Mouse (Mus musculus) lung, embryonic 16.5 days (tissue): ENCODE results near the gene Nps. TPM values are rescaled to one million over a fixed set of nuclear protein-coding genes. Genes with fewer than 3 reads are reported as not detected.
"Not testable (repeated sequence)": the region's sequence is repeated elsewhere in the genome, so short reads cannot be mapped to it uniquely, and the experiment has no call there.

Experiments used
- ATAC-seq: fragments of 200-750 bp; cut with Nextera tagmentation; 2 replicates; pipeline ENCODE4 v1.8.0; 2017; ENCODE audit warnings: low read depth, mild to moderate bottlenecking, moderate library complexity
- H3K27ac ChIP-seq: fragments of 300-500 bp; sonication (generic); 2 replicates; pipeline ENCODE4 v1.5.1; 2014; ENCODE audit warnings: mild to moderate bottlenecking, control low read depth, low read length
- H3K27me3 ChIP-seq: fragments of 300-500 bp; sonication (generic); 2 replicates; pipeline ENCODE4 v1.6.1; 2014; ENCODE audit warnings: low read depth, low read length, mixed read lengths; ENCODE audit not compliant: control insufficient read depth, insufficient read depth
- H3K36me3 ChIP-seq: fragments of 300-500 bp; sonication (generic); 2 replicates; pipeline ENCODE4 v1.6.1; 2014; ENCODE audit warnings: low read length; ENCODE audit not compliant: control insufficient read depth, insufficient read depth
- H3K4me1 ChIP-seq: fragments of 300-500 bp; sonication (generic); replicated peaks from 2 replicates; pipeline ENCODE4 v1.6.1; 2014; ENCODE audit warnings: low read length, mixed read lengths; ENCODE audit not compliant: control insufficient read depth, insufficient read depth
- H3K4me2 ChIP-seq: fragments of 300-500 bp; sonication (generic); 2 replicates; pipeline ENCODE4 v1.6.1; 2014; ENCODE audit warnings: low read depth, low read length, control low read depth
- H3K4me3 ChIP-seq: fragments of 300-500 bp; sonication (generic); 2 replicates; pipeline ENCODE4 v1.5.1; 2014; ENCODE audit warnings: mild to moderate bottlenecking, low read length, control low read depth
- H3K9ac ChIP-seq: fragments of 300-500 bp; sonication (generic); 2 replicates; pipeline ENCODE4 v1.6.1; 2014; ENCODE audit warnings: low read length, control low read depth
- H3K9me3 ChIP-seq: fragments of 300-500 bp; sonication (generic); 2 replicates; pipeline ENCODE4 v1.6.1; 2016; ENCODE audit warnings: low read length; ENCODE audit not compliant: control insufficient read depth
- WGBS: fragments of 180-500 bp; shearing (Covaris S2); extraction: QIAGEN DNeasy Blood & Tissue Kit; methylation state at CpG from one replicate; pipeline ENCODE4 v1.1.7; 2014; 5-methylcytosine and 5-hydroxymethylcytosine counted together
- polyA plus RNA-seq: library from polyadenylated mRNA; unstranded; fragments of >200 nt; fragmentation: Nextera tagmentation; extraction: Ambion mirVana; gene quantifications from 2 replicates; pipeline ENCODE4 v1.2.1, GENCODE M21; 2015

Nps gene
- polyA plus RNA-seq, result not detected in 2 replicates

- not testable (repeated sequence) for H3K36me3 ChIP-seq, H3K9ac ChIP-seq, H3K9me3 ChIP-seq, H3K27ac ChIP-seq, H3K4me1 ChIP-seq, H3K4me3 ChIP-seq, H3K4me2 ChIP-seq, ATAC-seq, H3K27me3 ChIP-seq
- WGBS, result 83% methylated on average over 19 of the region's 19 CpGs
These were observed at the start of gene Nps for GRCm38 (mm10) chr7:135258053-135258753. Nps (plus strand) TSS chr7:135258703.

GRCm38 (mm10) chr7:135208947-135209567, 49.4 kb upstream of the Nps start:
- no peak overlapping the region for H3K27ac ChIP-seq
- H3K9ac ChIP-seq, result no peak overlapping the region
- no peaks in the 10 kb centered on the region for H3K36me3 ChIP-seq
- H3K4me1 ChIP-seq, result 0 out of 2 replicates have a peak, but pooled peaks cover 2% of the 10 kb centered on the region
- H3K27me3 ChIP-seq, result no peaks in the 10 kb centered on the region
- no peak overlapping the region for H3K4me3 ChIP-seq
- no peak for ATAC-seq
- no peaks in the 10 kb centered on the region for H3K9me3 ChIP-seq
- WGBS, result 83% methylated on average over 6 of the region's 6 CpGs
- H3K4me2 ChIP-seq, result no peak overlapping the region

- no peak overlapping the region for H3K4me3 ChIP-seq
- 0 out of 2 replicates have a peak, but pooled peaks cover 2% of the 10 kb centered on the region for H3K4me1 ChIP-seq
- H3K27me3 ChIP-seq, result no peaks in the 10 kb centered on the region
- H3K4me2 ChIP-seq, result no peak overlapping the region
- no peak for ATAC-seq
- H3K9ac ChIP-seq, result no peak overlapping the region
- H3K27ac ChIP-seq, result no peak overlapping the region
- no peaks in the 10 kb centered on the region for H3K36me3 ChIP-seq
- no peaks in the 10 kb centered on the region for H3K9me3 ChIP-seq
These were observed 48.2 kb upstream of the Nps start for GRCm38 (mm10) chr7:135210296-135210695.

GRCm38 (mm10) chr7:135210831-135211230, 47.7 kb upstream of the Nps start:
- Histone ChIP-seq H3K4me2 (no peak overlapping the region), H3K9me3 (no peaks in the 10 kb centered on the region), H3K4me3 (no peak overlapping the region), H3K27ac (no peak overlapping the region), H3K4me1 (0 out of 2 replicates have a peak, but pooled peaks cover 2% of the 10 kb centered on the region), H3K9ac (no peak overlapping the region), H3K36me3 (no peaks in the 10 kb centered on the region), H3K27me3 (no peaks in the 10 kb centered on the region)
- 82% methylated on average over 2 of the region's 2 CpGs for WGBS
- ATAC-seq, result no peak

- ATAC-seq, result peak; percentile 75
- Histone ChIP-seq H3K27me3 (no peaks in the 10 kb centered on the region), H3K4me1 (0 out of 2 replicates have a peak, but pooled peaks cover 2% of the 10 kb centered on the region), H3K9ac (no peak overlapping the region), H3K36me3 (no peaks in the 10 kb centered on the region), H3K27ac (no peak overlapping the region), H3K9me3 (no peaks in the 10 kb centered on the region), H3K4me3 (no peak overlapping the region), H3K4me2 (no peak overlapping the region)
- 14% methylated on average over 2 of the region's 2 CpGs for WGBS
These were observed 46.0 kb upstream of the Nps start for GRCm38 (mm10) chr7:135212505-135212904.

- Histone ChIP-seq H3K27ac (no peak overlapping the region), H3K9me3 (no peaks in the 10 kb centered on the region), H3K9ac (no peak overlapping the region), H3K4me3 (no peak overlapping the region), H3K4me2 (no peak overlapping the region), H3K36me3 (no peaks in the 10 kb centered on the region), H3K27me3 (no peaks in the 10 kb centered on the region), H3K4me1 (no peaks in the 10 kb centered on the region)
- 82% methylated on average over 2 of the region's 2 CpGs for WGBS
- ATAC-seq, result no peak
These were observed 37.0 kb upstream of the Nps start for GRCm38 (mm10) chr7:135221475-135221874.

DNA sequence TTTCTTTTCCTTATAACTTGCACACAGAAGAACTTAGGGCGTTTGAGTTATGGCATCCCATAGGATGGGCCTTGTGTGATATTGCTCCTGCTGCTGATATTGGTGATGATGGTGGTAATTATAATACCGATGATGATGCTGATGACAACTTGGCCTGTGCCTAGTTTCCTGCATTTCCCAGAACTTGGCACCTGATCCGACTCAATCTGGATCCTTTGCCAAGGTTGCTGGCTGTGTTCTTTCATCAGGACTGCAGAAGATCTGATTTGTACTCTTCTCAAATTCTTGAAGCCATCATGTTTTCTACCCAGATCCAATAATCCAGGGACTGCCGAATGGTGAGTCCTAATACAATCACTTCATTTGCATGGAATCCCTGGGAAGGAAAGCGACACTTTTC, 32.5 kb upstream of the Nps start:
- WGBS, result 82% methylated on average over 5 of the region's 5 CpGs
- H3K27ac ChIP-seq, result no peak overlapping the region
- H3K9ac ChIP-seq, result no peak overlapping the region
- no peaks in the 10 kb centered on the region for H3K4me1 ChIP-seq
- no peak overlapping the region for H3K4me3 ChIP-seq
- H3K9me3 ChIP-seq, result no peaks in the 10 kb centered on the region
- no peaks in the 10 kb centered on the region for H3K27me3 ChIP-seq
- H3K4me2 ChIP-seq, result no peak overlapping the region
- no peak for ATAC-seq
- H3K36me3 ChIP-seq, result no peaks in the 10 kb centered on the region

DNA sequence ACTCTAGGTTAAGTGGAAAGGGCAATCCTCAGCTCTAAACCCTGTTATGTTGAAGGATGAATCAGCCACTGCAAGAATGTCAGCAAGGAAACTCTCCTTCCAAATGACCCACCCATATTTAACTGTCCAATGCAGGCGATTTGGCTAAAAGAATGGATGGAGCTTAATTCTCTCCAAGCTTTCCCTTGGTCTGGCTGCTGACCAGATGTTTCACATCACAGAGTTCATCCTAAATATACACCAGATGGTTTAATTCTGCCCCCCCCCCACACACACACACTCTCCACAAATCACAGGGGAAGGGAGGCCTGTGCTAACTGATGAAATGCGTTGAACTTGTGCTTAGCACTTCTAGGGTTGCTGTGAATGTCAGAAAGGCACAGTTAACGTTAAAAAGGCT, 21.4 kb upstream of the Nps start:
- H3K27ac ChIP-seq, result no peak overlapping the region
- no peak overlapping the region for H3K4me3 ChIP-seq
- H3K9ac ChIP-seq, result no peak overlapping the region
- H3K36me3 ChIP-seq, result no peaks in the 10 kb centered on the region
- no peaks in the 10 kb centered on the region for H3K9me3 ChIP-seq
- H3K4me1 ChIP-seq, result peaks cover 6% of the 10 kb centered on the region; the same call in 1 of the 2 replicates
- no peak overlapping the region for H3K4me2 ChIP-seq
- 42% methylated on average over 3 of the region's 3 CpGs for WGBS
- no peaks in the 10 kb centered on the region for H3K27me3 ChIP-seq
- peak; percentile 90 for ATAC-seq

DNA sequence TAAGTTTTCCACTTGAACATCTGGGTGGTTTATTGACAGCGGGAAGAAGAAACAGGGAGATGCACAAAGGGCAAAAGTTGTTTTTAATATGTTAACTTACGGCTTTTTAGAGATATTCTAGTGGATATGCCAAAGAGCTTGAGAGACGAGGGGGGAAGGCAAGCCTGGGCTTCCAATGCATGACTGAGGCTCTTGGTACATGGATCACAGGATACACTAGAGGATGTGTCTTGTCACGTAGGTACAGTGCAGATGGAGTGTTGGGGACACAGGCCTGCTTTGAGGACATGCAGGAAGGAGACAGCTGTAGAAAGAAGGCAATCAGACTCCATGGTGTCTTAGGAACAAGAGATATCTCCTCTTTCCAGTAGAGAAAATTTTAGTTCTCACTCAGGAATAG, 19.1 kb upstream of the Nps start:
- Histone ChIP-seq H3K9ac (no peak overlapping the region), H3K9me3 (no peaks in the 10 kb centered on the region), H3K27ac (no peak overlapping the region), H3K4me2 (no peak overlapping the region), H3K27me3 (no peaks in the 10 kb centered on the region), H3K4me1 (peaks cover 6% of the 10 kb centered on the region; the same call in 1 of the 2 replicates), H3K4me3 (no peak overlapping the region), H3K36me3 (no peaks in the 10 kb centered on the region)
- ATAC-seq, result no peak
- WGBS, result 75% methylated on average over 4 of the region's 4 CpGs
